Mouse (Mus musculus): Measurements from ENCODE around the gene Phactr1. TPM values are rescaled to one million over a fixed set of nuclear protein-coding genes. Genes with fewer than 3 reads are reported as not detected.

Gene Phactr1
- polyA plus RNA-seq (2021; fragmentation: Nextera tagmentation): 266 and 294 TPM in 2 replicates
- long read RNA-seq, experiment 1, full-length matches to known transcripts: 33 of 481 reads
- long read RNA-seq, experiment 1, partial matches to known transcripts: 81 of 481 reads
- long read RNA-seq, experiment 1, other reads (novel, unspliced or antisense): 367 of 481 reads
- long read RNA-seq, experiment 2, full-length matches to known transcripts: 4 of 254 reads
- long read RNA-seq, experiment 2, partial matches to known transcripts: 120 of 254 reads
- long read RNA-seq, experiment 2, other reads (novel, unspliced or antisense): 130 of 254 reads

DNA sequence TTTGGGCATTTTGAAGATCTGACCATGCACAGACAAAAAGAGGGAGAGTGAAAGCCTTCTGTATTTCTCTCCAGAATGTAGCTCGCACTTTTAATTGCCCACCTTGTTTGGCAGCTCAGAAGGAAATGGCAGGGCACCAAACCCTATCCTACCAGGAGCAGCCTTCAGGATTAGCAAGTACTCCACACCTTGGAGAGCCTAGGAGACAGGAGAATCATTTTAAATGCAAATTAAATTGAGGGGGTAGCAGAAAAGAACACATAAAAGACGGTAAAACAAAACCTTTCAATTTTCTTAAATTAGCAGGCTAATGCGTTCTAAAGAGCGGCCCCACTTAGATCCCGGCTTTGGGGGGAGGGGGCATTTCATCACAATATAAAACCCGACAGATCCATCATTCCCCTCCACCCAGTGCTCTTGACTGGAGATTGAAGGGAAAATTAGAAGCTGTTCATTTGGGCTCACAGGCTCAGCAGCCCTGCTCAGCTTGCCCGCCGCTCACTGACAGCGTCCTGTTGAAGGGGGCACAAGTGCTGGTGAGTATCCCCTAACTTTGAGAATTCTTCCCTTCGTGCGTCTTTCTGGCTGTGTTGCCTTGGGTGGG lies at the start of gene Phactr1:
TSS of gene Phactr1 (plus strand) at position 233 of the 604 bp plus-strand sequence.

DNA sequence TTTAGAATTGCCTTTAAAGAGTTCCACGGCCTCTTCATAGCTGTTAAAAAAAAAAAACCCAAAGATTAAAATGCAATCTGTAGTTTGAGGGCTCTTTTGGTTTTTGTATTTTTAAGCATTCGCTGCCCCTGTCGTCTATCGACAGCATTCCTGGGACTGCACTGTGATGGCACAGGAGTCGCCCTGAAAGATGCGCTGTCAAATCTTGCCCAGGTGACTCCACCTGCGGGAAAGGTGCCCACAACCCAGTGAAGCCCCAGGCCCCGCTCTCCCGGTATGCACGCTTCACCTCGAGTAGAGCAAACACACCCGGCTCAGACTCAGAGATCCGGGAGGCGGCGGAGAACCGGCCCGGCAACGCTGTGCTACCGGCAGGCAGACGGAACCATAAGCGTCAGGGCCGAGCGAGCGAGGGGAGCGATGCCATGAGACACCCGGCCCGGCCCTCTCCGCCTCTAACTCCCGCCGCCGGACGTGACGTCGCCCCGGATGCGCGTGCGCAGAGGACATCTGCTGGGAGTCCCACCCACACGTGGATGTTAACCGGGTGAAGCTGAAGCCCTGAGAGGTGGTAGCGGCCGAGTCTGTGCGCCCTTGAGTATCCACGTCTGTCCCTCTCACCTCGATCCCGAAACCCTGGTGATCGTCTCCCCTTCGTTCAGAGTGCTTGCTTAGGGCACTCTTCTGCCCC lies 490.7 kb downstream of the Phactr1 start, which contains the start of gene Tbc1d7:
TSS of gene Tbc1d7 (minus strand) at position 482 of the 691 bp plus-strand sequence.

